Mouse (Mus musculus) lung, adult 2 months (tissue): ENCODE data around the gene Smim15. TPM values are rescaled to one million over a fixed set of nuclear protein-coding genes. Genes with fewer than 3 reads are reported as not detected.

Source experiments
- DNase-seq: peaks from one replicate; pipeline ENCODE4 v3.0.0; 2022
- H3K4me1 ChIP-seq: fragments of 200-500 bp; 2 replicates; pipeline ENCODE4 v1.6.1; 2011; ENCODE audit warnings: low read length; ENCODE audit not compliant: control insufficient read depth, insufficient read depth
- H3K4me3 ChIP-seq: fragments of 200-500 bp; replicated peaks from 2 replicates; pipeline ENCODE3; 2011; ENCODE audit warnings: low read depth, mild to moderate bottlenecking, control low read depth, low read length; ENCODE audit errors: extremely low read depth
- CTCF ChIP-seq: fragments of 200-500 bp; IDR thresholded peaks from 2 replicates; pipeline ENCODE4 v1.5.1; 2011; ENCODE audit warnings: mild to moderate bottlenecking, low read length, control low read depth; ENCODE audit not compliant: insufficient read depth
- POLR2A ChIP-seq: fragments of 200-500 bp; IDR thresholded peaks from 2 replicates; pipeline ENCODE4 v1.6.1; 2011; ENCODE audit warnings: low read depth, mild to moderate bottlenecking, control low read depth, low read length, borderline replicate concordance; ENCODE audit errors: extremely low read depth
- WGBS: fragments of 180-500 bp; shearing (Covaris S2); methylation state at CpG from one replicate; pipeline ENCODE4 v1.1.7; 2018; 5-methylcytosine and 5-hydroxymethylcytosine counted together
- polyA plus RNA-seq: library from polyadenylated mRNA; depleted of rRNA; stranded (reverse); fragments of >200 nt; gene quantifications from 2 replicates; pipeline ENCODE4 v1.2.3, GENCODE M21; 2012; rRNA removed

Smim15 gene
- polyA plus RNA-seq: 6.6 and 11.4 TPM in 2 replicates

DNA sequence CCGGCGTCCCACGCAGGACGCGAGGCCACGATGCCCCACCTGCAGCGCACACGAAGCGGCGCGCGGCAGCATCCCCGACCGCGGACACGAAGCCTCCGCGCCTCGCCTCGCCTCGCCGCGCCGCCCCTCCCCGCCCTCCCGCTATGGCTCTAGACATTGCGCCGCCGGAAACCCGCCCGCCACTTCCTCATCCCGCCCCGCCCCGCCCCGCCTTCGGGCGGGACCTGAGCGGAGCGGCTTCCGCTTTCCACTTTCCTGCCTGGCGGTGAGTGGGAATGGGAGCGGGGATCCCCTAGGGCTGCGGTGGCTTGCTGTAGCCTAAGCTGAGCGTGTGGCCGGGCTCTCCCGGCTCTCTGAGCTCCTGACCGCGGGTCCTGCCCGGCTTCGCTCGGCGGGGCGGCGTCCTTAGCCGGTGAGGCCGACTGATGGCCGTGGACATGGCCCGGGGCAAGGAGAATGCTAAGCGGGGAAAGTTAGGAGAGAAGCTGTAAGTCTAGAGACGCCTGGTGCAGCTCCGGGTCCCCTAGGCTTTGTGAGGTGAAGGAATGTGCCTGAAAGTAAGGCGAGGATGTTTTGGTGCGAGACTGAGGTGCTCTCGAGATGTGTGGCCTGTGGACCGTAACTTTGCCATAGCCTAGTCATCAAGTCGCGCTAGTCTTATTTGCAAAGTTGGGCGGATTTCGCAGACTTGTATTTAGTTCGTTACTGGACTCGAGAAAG is at the start of gene Smim15:
Smim15 (plus strand) TSS at position 225 of the 720 bp plus-strand sequence.
- H3K4me1 ChIP-seq: peaks cover 13% of the 10 kb centered on the region; the same call in 1 of the 2 replicates
- under 1% methylated on average over 71 of the region's 71 CpGs for WGBS
- peak within 1 kb of the TSS; percentile 98 for H3K4me3 ChIP-seq
- TF ChIP-seq POLR2A: peak; percentile 75
- TF ChIP-seq CTCF: no peak
- DNase-seq: peak; percentile 87

DNA sequence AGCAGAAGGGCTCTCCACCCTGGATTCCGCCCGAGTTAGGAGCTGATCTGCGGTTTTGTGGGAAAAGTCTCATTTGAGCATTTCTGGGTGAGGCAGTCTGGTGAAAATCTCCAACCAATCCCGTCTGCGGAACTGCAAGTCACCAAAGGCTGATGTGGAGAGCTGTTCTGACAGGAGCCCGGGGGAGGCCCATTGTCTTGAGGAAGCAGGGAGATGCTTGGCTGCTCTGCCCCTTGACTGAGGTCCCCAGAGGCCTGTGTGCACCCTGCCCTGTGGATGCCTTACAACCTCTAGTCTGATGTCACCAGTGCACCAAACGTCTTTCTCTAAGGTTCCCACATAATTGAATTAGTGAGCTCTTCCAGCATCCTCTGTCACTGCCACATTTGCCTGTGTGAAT is 49.0 kb upstream of the Smim15 start:
- Histone ChIP-seq H3K4me3 (no peak overlapping the region), H3K4me1 (no peaks in the 10 kb centered on the region)
- 65% methylated on average over 7 of the region's 7 CpGs for WGBS
- TF ChIP-seq POLR2A (no peak), CTCF (no peak)
- DNase-seq: no peak

DNA sequence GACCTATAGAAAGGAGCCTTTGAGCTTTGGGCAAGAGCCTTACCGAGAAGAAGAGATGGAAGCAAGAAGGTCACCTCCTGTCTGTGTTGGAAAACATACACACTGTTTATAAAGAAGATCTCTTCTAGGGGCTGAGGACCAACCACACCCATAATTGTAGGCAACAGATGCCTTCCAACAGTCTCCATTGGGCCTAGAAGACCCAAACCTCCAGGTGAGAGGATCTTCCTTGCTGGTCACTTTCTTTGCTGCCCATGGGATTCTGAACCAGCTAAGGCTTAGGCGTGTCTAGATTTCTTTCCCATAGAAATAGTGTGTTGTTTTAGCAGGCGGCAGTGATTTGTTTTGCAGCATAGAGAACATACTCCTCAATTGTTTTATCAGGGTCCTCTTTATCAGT is 47.9 kb upstream of the Smim15 start:
- 92% methylated on average over 3 of the region's 3 CpGs for WGBS
- no peak for TF ChIP-seq CTCF
- no peak for TF ChIP-seq POLR2A
- no peak for DNase-seq

DNA sequence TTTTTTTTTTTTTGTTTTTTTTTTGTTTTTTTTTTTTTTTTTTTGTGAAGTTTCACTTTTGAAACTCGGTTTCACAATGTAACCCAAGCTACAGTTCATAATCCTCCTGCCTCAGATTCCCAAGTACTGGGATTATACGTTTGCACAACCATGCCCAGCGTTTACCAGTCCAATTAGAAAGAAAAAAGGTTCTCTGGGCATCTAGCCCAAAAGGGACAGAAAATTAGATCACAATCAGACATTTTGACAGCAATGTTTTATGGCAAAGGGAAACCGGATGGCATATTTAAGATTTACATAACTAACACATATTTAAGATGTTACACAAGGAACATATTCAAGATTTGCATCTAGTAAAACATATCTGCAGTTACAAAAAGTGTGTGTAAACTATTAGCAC is 36.4 kb upstream of the Smim15 start:
- Histone ChIP-seq H3K4me1 (no peaks in the 10 kb centered on the region), H3K4me3 (no peak overlapping the region)
- DNase-seq: no peak
- no peak for TF ChIP-seq POLR2A
- no peak for TF ChIP-seq CTCF
- WGBS: 70% methylated on average over 4 of the region's 4 CpGs

More for the DNA sequence above, 47.9 kb upstream of the Smim15 start:
- H3K4me3 ChIP-seq: no peak overlapping the region
- H3K4me1 ChIP-seq: no peaks in the 10 kb centered on the region

DNA sequence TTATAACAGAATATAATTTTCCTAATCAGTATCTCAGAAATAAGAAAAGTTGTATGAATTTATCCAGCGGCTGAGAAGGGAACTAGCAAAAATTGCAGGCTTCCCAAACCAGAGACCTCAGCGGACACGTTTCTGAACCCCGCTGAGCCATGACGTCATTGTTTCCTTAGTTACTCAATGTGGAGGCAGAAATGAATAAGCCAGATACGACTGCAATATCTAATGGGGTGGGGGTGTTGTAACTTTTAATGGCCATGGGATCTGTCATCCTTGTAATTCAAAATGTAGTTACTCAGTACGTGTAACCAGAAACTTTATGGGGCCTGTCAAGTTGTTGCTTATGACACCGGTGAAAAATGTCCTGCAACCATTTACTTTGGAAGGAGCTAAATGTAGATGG is 31.1 kb upstream of the Smim15 start:
- no peak for DNase-seq
- 75% methylated on average over 8 of the region's 8 CpGs for WGBS
- Histone ChIP-seq H3K4me3 (no peak overlapping the region), H3K4me1 (no peaks in the 10 kb centered on the region)
- TF ChIP-seq POLR2A (no peak), CTCF (no peak)

DNA sequence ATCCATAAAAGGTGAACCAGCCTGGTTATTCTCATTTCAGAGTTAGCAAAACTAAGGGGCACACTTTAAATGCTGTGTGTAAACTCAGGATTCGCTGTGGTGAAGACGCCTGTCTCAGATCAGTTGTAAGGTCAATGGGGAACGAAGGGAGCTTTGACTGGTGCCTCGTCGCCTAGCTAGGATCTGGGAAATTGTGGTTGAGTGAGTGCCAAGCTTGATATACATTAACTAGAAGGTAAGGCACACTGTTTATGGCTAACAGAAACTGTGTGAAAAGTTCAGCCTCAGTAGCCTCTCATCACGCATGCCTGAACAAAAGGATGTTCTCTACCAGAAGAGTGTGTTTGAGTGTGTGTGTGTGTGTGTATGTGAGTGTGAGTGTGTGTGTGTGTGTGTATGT is 30.4 kb upstream of the Smim15 start:
- DNase-seq: no peak
- H3K4me3 ChIP-seq: no peak overlapping the region
- TF ChIP-seq POLR2A (no peak), CTCF (no peak)
- no peaks in the 10 kb centered on the region for H3K4me1 ChIP-seq
- 87% methylated on average over 6 of the region's 6 CpGs for WGBS

DNA sequence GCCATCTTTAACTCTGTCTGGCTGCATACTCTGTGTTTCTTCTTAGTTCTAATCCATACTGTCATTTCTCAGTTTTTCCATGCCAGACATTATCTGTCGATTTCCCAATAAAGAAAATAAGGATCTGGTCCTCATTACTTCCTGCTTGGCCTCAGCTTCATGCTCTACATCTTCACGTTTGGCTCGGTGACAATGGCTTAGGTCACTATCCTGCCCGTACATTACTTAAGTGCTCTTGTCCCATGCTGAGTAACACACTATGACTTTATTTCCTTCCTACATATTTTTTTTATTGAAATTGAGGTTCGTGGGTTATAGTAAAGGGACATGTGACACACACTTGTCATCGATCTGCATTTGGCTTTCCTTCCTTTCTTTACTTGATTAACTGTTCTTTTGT is 29.1 kb upstream of the Smim15 start:
- Histone ChIP-seq H3K4me3 (no peak overlapping the region), H3K4me1 (no peaks in the 10 kb centered on the region)
- no peak for DNase-seq
- WGBS: 47% methylated on average over 6 of the region's 6 CpGs
- no peak for TF ChIP-seq POLR2A
- no peak for TF ChIP-seq CTCF

DNA sequence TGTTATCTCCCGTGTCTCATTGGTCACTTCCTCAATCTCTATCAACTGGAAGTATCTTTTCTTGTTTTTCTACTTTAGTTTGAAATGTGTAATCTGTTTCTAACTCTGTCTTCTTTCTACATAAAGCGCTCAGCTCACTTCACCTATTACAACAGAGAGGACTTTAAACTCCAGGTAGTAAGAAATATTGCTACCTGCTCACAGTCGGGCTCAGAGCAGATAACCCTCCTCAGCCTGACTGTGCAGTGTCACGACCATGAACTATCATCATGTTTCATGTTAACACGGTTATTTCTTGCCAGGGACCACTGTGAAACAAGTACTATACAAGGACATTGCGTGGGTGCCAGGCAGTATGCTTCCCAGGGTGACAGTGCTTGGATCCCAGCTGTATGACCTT is 26.9 kb upstream of the Smim15 start:
- TF ChIP-seq POLR2A (no peak), CTCF (no peak)
- Histone ChIP-seq H3K4me1 (no peaks in the 10 kb centered on the region), H3K4me3 (no peak overlapping the region)
- no peak for DNase-seq
- WGBS: 65% methylated on average over 6 of the region's 6 CpGs

DNA sequence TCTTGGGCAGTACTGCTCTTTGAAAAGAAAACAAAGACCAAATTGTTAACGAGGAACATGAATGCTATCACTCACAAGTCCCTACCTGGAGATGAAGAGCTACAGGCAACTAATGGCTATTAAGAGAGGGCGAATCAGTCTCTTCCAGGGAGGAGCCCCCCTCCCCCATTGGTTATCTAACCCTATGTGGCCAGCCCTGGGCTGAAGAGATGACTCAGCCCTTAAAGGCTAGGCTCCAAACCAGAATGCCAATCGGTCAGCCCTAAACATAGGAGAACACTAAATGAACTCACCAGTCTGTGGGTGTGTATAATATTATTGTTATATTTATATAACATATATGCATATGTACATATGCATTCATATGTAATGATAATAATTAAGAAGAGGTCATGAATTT is 18.4 kb upstream of the Smim15 start:
- H3K4me3 ChIP-seq: no peak overlapping the region

DNA sequence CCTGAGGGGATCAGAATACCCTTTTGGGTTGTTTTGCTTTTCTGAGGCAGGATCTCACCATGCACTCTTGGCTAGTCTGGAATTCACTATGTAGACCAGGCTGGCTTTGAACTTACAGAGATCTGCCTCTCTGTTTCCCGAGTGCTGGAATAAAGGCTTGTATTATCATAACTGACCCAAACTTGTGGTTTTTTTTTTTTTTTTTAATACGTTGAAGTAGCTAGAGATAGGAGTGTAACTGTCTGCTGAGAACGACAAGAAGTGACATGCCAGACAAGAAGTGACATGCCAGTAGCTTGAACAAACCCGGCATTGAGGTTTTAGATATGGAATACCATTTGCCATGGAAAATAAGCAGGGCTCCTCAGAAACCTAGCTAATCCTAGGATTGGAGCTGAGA is 11.5 kb upstream of the Smim15 start:
- no peak for DNase-seq
- TF ChIP-seq POLR2A (no peak), CTCF (no peak)
- 86% methylated on average over 4 of the region's 4 CpGs for WGBS
- Histone ChIP-seq H3K4me3 (no peak overlapping the region), H3K4me1 (no peaks in the 10 kb centered on the region)

More for the DNA sequence above, 18.4 kb upstream of the Smim15 start:
- TF ChIP-seq POLR2A: no peak
- TF ChIP-seq CTCF: no peak
- DNase-seq: no peak
- WGBS: 64% methylated on average over 3 of the region's 3 CpGs
- no peaks in the 10 kb centered on the region for H3K4me1 ChIP-seq
